Mouse (Mus musculus): ENCODE data around the gene Tpcn1.

Gene Tpcn1

DNA sequence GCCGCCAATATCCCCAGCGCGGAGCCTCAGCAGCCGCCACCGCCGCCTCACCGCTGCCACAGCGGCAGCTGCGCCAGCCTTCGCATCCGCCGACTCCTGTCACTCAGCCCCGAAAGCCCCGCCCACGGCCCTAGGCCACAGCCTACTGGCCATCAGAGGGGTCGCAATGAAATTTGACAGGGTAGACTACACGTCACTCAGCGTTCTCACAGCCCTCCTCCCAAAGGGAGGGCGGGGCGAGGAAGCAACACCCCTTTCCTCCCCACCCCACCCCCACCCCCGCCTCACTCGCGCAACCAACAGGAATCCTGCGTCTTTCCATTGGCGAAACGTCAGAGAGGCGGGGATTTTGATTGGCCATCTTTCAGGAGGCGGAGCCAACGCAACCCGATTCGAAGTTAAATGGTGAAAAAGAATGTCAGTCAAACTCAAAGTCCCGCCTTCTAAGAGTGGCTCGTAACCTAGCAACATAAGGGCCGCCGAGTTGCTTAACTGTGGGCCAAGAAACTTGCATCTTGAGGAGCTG is at the start of gene Tpcn1, which contains the start of gene Iqcd:
TSS of gene Tpcn1 (minus strand) at position 105 of the 526 bp plus-strand sequence.
TSS of gene Iqcd (plus strand) at position 448 of the 526 bp plus-strand sequence.
- peak; percentile 98 for DNase-seq

- no peak for DNase-seq
Observed at GRCm38 (mm10) chr5:120635633-120636032, 47.2 kb upstream of the Tpcn1 start.

GRCm38 (mm10) chr5:120634860-120635259 is 46.4 kb upstream of the Tpcn1 start:
- DNase-seq, result no peak

GRCm38 (mm10) chr5:120634131-120634530 is 45.7 kb upstream of the Tpcn1 start, which contains the start of gene Cfap73:
TSS of gene Cfap73 (minus strand) at chr5:120634235.
- no peak for DNase-seq

DNA sequence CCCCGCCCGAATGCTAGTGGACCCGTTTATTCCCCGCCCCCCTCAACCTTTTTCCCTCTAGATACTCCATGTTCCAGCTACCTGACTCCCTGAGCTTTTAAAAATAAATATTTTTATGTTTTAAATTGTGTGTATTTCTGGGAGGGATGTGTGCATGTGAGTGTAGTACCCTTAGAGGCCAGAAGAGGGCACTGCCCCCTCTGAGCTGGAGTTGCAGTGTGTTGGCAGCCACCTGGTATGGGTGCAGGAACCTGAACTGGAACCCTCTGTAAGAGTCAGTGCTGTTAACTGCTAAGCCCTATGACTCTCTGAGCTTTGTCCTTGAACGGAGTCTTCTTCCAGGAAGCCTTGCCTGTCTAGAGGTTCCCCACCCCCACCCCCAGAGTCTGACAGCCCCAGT is 43.4 kb upstream of the Tpcn1 start:
- no peak for DNase-seq

DNA sequence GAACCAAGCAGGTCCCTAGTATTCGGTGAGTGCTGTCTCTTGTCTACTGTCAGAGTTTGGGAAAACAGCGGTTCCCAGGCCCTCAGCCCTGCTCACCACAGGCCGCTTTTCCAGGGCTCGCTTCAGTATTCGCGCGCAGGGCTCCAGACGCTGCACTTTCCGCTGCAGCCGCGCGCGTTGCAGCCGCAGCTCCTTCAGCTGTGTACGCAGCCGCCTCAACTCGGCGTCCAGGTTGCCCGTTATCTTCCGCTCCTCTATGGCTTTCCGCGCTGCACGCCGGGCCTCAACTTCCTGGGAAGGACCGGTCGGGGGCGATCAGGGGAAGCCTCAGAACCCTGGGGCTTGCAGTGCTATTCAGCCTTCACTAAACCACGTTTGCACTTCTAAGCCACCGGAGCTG is 42.7 kb upstream of the Tpcn1 start:
- DNase-seq, result no peak

- DNase-seq, result no peak
Observed at GRCm38 (mm10) chr5:120628624-120629023, 40.2 kb upstream of the Tpcn1 start.

GRCm38 (mm10) chr5:120627515-120628300 is 39.2 kb upstream of the Tpcn1 start:
- no peak for DNase-seq

GRCm38 (mm10) chr5:120626399-120626798 is 37.9 kb upstream of the Tpcn1 start:
- no peak for DNase-seq

- DNase-seq, result peak; percentile 30
Observed at GRCm38 (mm10) chr5:120624427-120624826, 36.0 kb upstream of the Tpcn1 start.

GRCm38 (mm10) chr5:120622198-120622851 is 33.9 kb upstream of the Tpcn1 start:
- DNase-seq, result no peak

GRCm38 (mm10) chr5:120621846-120622197 is 33.3 kb upstream of the Tpcn1 start:
- DNase-seq, result peak; percentile 17

GRCm38 (mm10) chr5:120621078-120621765 is 32.7 kb upstream of the Tpcn1 start:
- peak; percentile 37 for DNase-seq

DNA sequence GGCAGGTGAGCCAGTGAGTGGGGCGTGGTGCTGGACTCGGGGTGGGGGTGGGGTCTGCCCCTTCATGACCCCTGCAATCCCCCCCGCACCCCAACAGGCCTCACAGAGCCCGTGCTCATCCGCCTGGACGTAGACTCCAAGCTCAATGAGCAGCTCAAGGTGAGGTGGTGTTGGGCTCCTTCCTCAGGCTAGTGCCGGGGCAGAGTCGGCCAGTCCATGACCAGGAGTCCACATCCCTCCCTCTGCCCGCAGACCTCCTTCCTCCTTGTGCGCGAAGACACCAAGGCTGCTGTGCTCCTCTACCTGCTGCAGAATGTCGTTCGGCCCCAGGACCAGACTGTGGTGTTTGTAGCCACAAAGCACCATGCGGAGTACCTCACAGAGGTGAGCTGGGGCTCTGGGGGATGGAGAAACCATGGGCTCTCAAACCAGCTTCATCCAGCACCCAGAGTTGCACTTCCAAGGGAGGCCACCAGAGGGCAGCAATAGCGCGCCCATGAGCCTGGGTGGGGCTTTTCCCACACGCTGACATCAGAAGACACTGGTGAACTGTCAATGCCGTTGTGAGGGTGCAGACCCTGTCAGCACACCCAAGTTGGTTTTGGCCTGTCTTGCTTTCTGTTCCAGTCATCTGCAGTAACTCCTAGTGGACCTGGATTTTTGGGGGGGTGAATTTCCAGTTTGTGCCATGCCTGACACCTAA is 32.1 kb upstream of the Tpcn1 start:
- peak; percentile 72 for DNase-seq

DNA sequence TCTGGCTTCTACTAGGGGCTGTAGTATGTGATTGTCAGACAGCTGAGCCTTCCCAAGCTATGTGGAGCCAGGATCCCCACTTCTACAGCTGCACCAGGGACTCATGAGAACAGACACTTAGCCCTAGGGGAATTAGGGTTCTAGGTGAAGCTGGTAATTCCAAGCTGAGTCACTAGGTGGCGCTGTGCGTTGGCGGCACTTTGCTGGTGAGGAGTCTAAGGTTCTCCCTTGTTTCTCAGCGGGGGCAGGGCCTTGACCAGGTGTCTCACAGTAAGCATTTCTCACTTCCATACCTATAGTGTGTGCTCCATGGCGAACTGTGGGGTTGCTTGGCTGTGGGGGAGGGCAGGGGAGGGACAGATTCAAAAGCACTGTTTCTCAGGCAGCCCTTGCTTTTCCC is 30.7 kb upstream of the Tpcn1 start:
- DNase-seq, result peak; percentile 72

GRCm38 (mm10) chr5:120618778-120619177 is 30.3 kb upstream of the Tpcn1 start:
- no peak for DNase-seq

DNA sequence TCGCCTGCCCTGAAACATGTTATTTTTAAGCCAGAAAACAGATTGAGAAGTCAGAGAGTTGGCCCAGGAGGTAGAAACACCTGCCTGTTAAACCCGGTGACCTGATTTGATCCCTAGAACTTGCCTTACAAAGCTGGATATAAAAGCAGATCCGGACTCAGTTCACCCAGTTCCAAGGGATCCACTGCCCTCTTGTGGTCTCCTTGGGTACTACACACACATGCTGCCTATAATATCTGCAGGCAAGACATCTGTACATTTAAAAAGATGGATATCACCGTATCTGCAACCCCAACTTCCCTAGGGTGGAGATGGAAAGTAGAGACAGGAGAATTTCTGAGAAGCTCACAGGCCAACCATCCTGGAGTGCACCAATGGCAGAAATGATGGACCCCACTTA is 27.4 kb upstream of the Tpcn1 start:
- peak; percentile 52 for DNase-seq

DNA sequence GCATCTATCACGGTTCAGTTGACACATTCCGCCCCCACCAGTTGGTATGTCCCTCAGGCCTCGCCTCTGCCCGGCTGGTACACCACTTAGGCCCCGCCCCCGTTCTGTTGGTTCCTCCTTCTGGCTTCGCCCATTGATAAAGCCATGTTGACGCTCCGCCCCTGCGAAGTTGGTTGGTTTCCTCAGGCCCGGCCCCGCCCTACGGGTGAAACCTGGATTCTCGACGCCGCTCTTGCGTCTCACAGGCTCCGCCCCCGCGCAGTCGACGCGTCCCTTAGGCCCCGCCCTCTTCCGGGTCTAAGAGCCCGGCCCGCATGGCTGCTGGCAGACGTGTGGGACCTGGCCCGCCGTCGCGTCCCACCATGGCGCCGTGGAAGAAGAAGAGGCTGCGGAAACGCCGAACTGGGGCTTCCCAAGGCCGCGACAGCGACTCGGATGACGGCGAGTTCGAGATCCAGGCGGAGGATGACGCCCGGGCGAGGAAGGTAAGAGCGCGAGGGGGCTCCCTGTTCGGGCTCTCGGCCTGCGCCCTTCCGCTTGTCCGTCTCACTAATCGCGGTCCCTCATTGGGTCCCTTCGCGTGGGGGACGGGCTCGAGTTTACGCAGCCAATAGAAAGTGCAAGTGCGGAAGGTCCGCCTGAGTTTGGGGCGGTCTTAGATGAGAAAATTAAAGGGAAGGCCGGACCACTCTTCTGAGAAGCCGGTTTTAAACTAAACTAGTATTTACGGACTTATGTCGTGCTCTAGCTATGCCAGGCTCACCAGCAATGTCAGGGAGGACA is 24.5 kb upstream of the Tpcn1 start:
- peak; percentile 100 for DNase-seq

GRCm38 (mm10) chr5:120612442-120612821 is 24.0 kb upstream of the Tpcn1 start, which contains the start of the genes Rita1 and Ddx54:
TSS of gene Rita1 (minus strand) at chr5:120612589.
TSS of gene Ddx54 (plus strand) at chr5:120612739.
- DNase-seq, result peak; percentile 99

- DNase-seq, result peak; percentile 81
Observed at GRCm38 (mm10) chr5:120611416-120611815, 22.9 kb upstream of the Tpcn1 start.

- DNase-seq, result peak; percentile 77
Observed at GRCm38 (mm10) chr5:120610906-120611305, 22.4 kb upstream of the Tpcn1 start.
